Mouse (Mus musculus) heart, embryonic 13.5 days (tissue): ENCODE results near the gene Thoc6. TPM values are rescaled to one million over a fixed set of nuclear protein-coding genes. Genes with fewer than 3 reads are reported as not detected.

Experiments used
- ATAC-seq: fragments of 200-750 bp; cut with Nextera tagmentation; 2 replicates; pipeline ENCODE4 v1.8.0; 2017; ENCODE audit warnings: moderate TSS enrichment; ENCODE audit not compliant: insufficient number of reproducible peaks, low FRiP score, low TSS enrichment; ENCODE audit errors: extremely low read depth
- H3K27ac ChIP-seq: fragments of 300-500 bp; sonication (generic); replicated peaks from 2 replicates; pipeline ENCODE4 v1.5.1; 2015; ENCODE audit warnings: moderate library complexity, mild to moderate bottlenecking, inconsistent platforms
- H3K27me3 ChIP-seq: fragments of 300-500 bp; sonication (generic); replicated peaks from 2 replicates; pipeline ENCODE4 v1.6.1; 2015; ENCODE audit warnings: mild to moderate bottlenecking, inconsistent platforms
- H3K36me3 ChIP-seq: fragments of 300-500 bp; sonication (generic); 2 replicates; pipeline ENCODE4 v1.6.1; 2015; ENCODE audit warnings: mild to moderate bottlenecking, inconsistent platforms
- H3K4me1 ChIP-seq: fragments of 300-500 bp; sonication (generic); 2 replicates; pipeline ENCODE4 v1.6.1; 2015; ENCODE audit warnings: inconsistent platforms
- H3K4me2 ChIP-seq: fragments of 300-500 bp; sonication (generic); 2 replicates; pipeline ENCODE4 v1.6.1; 2015; ENCODE audit warnings: inconsistent platforms, mild to moderate bottlenecking, moderate library complexity
- H3K4me3 ChIP-seq: fragments of 300-500 bp; sonication (generic); 2 replicates; pipeline ENCODE4 v1.5.1; 2015; ENCODE audit warnings: moderate library complexity, mild to moderate bottlenecking, inconsistent platforms
- H3K9ac ChIP-seq: fragments of 300-500 bp; sonication (generic); 2 replicates; pipeline ENCODE4 v1.6.1; 2015; ENCODE audit warnings: inconsistent platforms, mild to moderate bottlenecking, moderate library complexity
- H3K9me3 ChIP-seq: fragments of 300-500 bp; sonication (generic); 2 replicates; pipeline ENCODE4 v1.6.1; 2016; ENCODE audit warnings: inconsistent platforms
- WGBS: fragments of 180-500 bp; shearing (Covaris S2); methylation state at CpG from one replicate; pipeline ENCODE4 v1.1.7; 2015; ENCODE audit warnings: mixed read lengths; 5-methylcytosine and 5-hydroxymethylcytosine counted together
- polyA plus RNA-seq: library from polyadenylated mRNA; unstranded; fragments of >200 nt; fragmentation: Nextera tagmentation; extraction: Ambion mirVana; gene quantifications from 2 replicates; pipeline ENCODE4 v1.2.1, GENCODE M21; 2015

Thoc6 gene
- polyA plus RNA-seq, 1 experiment from 2014 or later: 32.4 TPM

- Histone ChIP-seq H3K4me3 (peak overlapping the region; percentile 76), H3K27me3 (peaks cover 89% of the 10 kb centered on the region), H3K36me3 (no peaks in the 10 kb centered on the region), H3K9ac (peak overlapping the region; percentile 81), H3K9me3 (no peaks in the 10 kb centered on the region), H3K4me1 (peaks cover 10% of the 10 kb centered on the region), H3K27ac (no peak overlapping the region), H3K4me2 (peak overlapping the region; percentile 100)
- WGBS: under 1% methylated on average over 85 of the region's 101 CpGs
- ATAC-seq: no peak
These were observed 25.7 kb upstream of the Thoc6 start for GRCm38 (mm10) chr17:23699131-23700077.

- peaks cover 78% of the 10 kb centered on the region for H3K27me3 ChIP-seq
- 22% methylated on average over 3 of the region's 3 CpGs for WGBS
- no peak overlapping the region for H3K4me3 ChIP-seq
- H3K27ac ChIP-seq: no peak overlapping the region
- H3K9ac ChIP-seq: no peak overlapping the region
- no peak for ATAC-seq
- H3K9me3 ChIP-seq: no peaks in the 10 kb centered on the region
- peaks cover 10% of the 10 kb centered on the region for H3K4me1 ChIP-seq
- no peaks in the 10 kb centered on the region for H3K36me3 ChIP-seq
- H3K4me2 ChIP-seq: no peak overlapping the region
These were observed 22.1 kb upstream of the Thoc6 start for GRCm38 (mm10) chr17:23695801-23696200.

GRCm38 (mm10) chr17:23694491-23694890 is 20.8 kb upstream of the Thoc6 start:
- no peak overlapping the region for H3K27ac ChIP-seq

GRCm38 (mm10) chr17:23683856-23684672 is 10.4 kb upstream of the Thoc6 start, which contains the start of gene Cldn9:
TSS of gene Cldn9 (minus strand) at chr17:23684026.
- H3K27me3 ChIP-seq: peaks cover 68% of the 10 kb centered on the region
- ATAC-seq: no peak
- H3K4me2 ChIP-seq: no peak within 1 kb of the TSS

More at GRCm38 (mm10) chr17:23694491-23694890, 20.8 kb upstream of the Thoc6 start:
- Histone ChIP-seq H3K9me3 (no peaks in the 10 kb centered on the region), H3K4me1 (peaks cover 6% of the 10 kb centered on the region), H3K36me3 (no peaks in the 10 kb centered on the region), H3K4me3 (no peak overlapping the region), H3K9ac (no peak overlapping the region), H3K27me3 (peaks cover 65% of the 10 kb centered on the region), H3K4me2 (no peak overlapping the region)
- WGBS: 60% methylated on average over 1 of the region's 1 CpGs
- ATAC-seq: no peak

GRCm38 (mm10) chr17:23683226-23683625 is 9.5 kb upstream of the Thoc6 start:
- Histone ChIP-seq H3K4me3 (no peak overlapping the region), H3K27ac (no peak overlapping the region), H3K4me1 (peaks cover 7% of the 10 kb centered on the region), H3K4me2 (no peak overlapping the region), H3K36me3 (no peaks in the 10 kb centered on the region), H3K27me3 (peaks cover 76% of the 10 kb centered on the region), H3K9ac (no peak overlapping the region), H3K9me3 (no peaks in the 10 kb centered on the region)
- 17% methylated on average over 15 of the region's 15 CpGs for WGBS
- no peak for ATAC-seq

More at GRCm38 (mm10) chr17:23683856-23684672, 10.4 kb upstream of the Thoc6 start, which contains the start of gene Cldn9:
- H3K4me3 ChIP-seq: no peak within 1 kb of the TSS
- H3K4me1 ChIP-seq: peaks cover 7% of the 10 kb centered on the region
- no peak within 1 kb of the TSS for H3K27ac ChIP-seq
- no peak within 1 kb of the TSS for H3K9ac ChIP-seq
- 25% methylated on average over 15 of the region's 15 CpGs for WGBS
- H3K9me3 ChIP-seq: no peaks in the 10 kb centered on the region
- no peaks in the 10 kb centered on the region for H3K36me3 ChIP-seq

DNA sequence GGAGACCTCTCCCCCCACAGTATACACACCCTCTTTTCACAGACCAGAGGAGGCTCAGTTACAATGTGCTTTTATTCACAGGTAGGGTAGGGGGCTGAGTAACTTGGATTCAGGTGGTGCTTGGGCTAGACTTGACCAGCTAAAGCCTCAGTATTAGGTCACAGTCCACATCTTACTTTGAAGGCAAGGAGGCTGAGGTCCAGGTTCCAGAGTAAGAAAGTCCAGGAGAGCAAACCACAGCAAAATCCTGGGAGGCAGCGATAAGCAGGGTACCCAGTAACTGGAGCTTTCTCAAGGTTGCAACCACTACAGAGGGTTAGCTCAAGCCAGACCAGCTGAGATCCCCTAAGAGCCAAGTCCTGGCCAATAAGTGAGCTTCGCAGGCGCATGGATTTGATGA is 8.8 kb upstream of the Thoc6 start:
- H3K4me3 ChIP-seq: no peak overlapping the region
- H3K27ac ChIP-seq: no peak overlapping the region
- H3K36me3 ChIP-seq: no peaks in the 10 kb centered on the region
- H3K9ac ChIP-seq: no peak overlapping the region
- no peaks in the 10 kb centered on the region for H3K9me3 ChIP-seq
- peaks cover 83% of the 10 kb centered on the region for H3K27me3 ChIP-seq
- no peak for ATAC-seq
- no peak overlapping the region for H3K4me2 ChIP-seq
- 50% methylated on average over 3 of the region's 3 CpGs for WGBS
- peaks cover 10% of the 10 kb centered on the region for H3K4me1 ChIP-seq

- WGBS: 48% methylated on average over 4 of the region's 4 CpGs
- Histone ChIP-seq H3K27ac (no peak overlapping the region), H3K9ac (no peak overlapping the region), H3K4me1 (peaks cover 12% of the 10 kb centered on the region), H3K27me3 (peaks cover 84% of the 10 kb centered on the region), H3K4me3 (no peak overlapping the region), H3K9me3 (no peaks in the 10 kb centered on the region), H3K36me3 (no peaks in the 10 kb centered on the region), H3K4me2 (no peak overlapping the region)
- ATAC-seq: no peak
These were observed 8.4 kb upstream of the Thoc6 start for GRCm38 (mm10) chr17:23682092-23682491.

DNA sequence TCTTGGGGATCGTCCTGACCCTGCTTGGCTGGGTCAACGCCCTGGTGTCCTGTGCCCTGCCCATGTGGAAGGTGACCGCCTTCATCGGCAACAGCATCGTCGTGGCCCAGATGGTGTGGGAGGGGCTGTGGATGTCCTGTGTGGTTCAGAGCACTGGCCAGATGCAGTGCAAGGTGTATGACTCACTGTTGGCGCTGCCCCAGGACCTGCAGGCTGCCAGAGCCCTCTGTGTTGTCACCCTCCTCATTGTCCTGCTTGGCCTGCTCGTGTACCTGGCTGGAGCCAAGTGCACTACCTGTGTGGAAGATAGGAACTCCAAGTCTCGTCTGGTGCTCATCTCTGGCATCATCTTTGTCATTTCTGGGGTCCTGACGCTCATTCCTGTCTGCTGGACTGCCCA is 7.4 kb upstream of the Thoc6 start:
- no peak for ATAC-seq
- Histone ChIP-seq H3K9me3 (no peaks in the 10 kb centered on the region), H3K27me3 (peaks cover 84% of the 10 kb centered on the region), H3K4me3 (no peak overlapping the region), H3K9ac (no peak overlapping the region), H3K36me3 (no peaks in the 10 kb centered on the region), H3K4me2 (no peak overlapping the region), H3K27ac (no peak overlapping the region), H3K4me1 (peaks cover 16% of the 10 kb centered on the region)
- 59% methylated on average over 10 of the region's 10 CpGs for WGBS

DNA sequence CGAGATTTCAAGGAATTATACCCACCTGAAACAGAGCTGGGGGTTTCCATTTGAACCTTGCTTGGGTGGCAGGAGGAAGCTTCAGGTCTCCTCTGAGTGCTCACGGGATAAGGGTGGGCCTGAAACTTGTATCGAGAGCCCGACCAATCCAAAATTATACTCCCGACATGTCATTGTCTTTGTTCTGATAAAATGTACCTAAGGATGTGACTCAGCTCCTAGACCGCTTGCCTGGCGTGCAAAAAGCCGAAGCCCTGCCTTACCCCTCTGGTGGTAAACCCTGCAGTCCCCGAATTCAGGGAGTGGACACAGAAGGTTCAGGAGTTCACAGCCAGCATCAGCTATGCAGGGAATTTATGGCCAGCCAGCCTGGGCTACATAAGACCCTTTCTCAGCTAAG is 6.7 kb upstream of the Thoc6 start:
- ATAC-seq: no peak
- Histone ChIP-seq H3K9me3 (no peaks in the 10 kb centered on the region), H3K4me3 (peak overlapping the region; percentile 41), H3K4me2 (no peak overlapping the region), H3K36me3 (peaks cover 5% of the 10 kb centered on the region; the same call in 1 of the 2 replicates), H3K27me3 (peaks cover 79% of the 10 kb centered on the region), H3K4me1 (peaks cover 24% of the 10 kb centered on the region), H3K9ac (no peak overlapping the region), H3K27ac (no peak overlapping the region)
- whole genome bisulfite sequencing: 60% methylated on average over 9 of the region's 9 CpGs

DNA sequence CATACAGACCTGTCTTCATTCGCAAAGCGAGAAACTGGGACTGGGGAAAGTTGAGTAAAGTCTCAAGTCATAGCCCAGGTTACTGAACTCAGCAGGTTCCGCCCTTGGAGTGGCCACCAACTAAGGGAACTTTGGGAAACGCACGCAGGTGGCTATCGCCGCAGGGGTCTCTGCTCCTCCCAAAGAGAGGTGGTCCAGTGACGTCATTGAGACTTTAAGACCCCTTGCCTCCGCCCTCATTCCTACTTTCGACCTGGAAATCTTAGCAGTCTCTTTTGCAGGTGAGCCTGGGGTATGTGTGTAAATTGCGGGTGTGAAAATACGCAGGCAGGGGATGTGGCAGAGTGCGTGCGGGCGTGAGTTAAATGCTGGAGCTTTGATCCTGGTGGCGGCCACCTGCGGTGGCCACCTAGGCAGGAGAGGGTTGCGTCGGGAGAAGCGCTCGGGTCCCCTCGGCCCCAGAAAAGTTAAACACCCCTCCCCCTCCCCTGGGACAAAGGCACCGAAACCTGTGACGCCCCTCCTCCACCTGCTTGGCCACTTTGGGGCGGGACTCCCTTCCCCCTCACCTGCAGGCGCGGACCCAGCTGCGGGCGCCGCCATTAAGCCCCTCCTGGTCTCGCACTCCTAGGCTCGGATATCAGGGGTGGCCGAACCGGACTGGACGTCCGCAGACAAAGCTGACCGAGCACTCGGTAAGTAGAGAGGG is 5.6 kb upstream of the Thoc6 start, which contains the start of gene Cldn6:
Gene Cldn6, plus strand, starts transcription at position 123 of the 709 bp plus-strand sequence.
- no peaks in the 10 kb centered on the region for H3K9me3 ChIP-seq
- H3K4me3 ChIP-seq: peak within 1 kb of the TSS; percentile 41
- H3K4me2 ChIP-seq: peak within 1 kb of the TSS; percentile 61
- no peak within 1 kb of the TSS for H3K27ac ChIP-seq
- H3K27me3 ChIP-seq: peaks cover 68% of the 10 kb centered on the region
- peak within 1 kb of the TSS; percentile 58; the same call in 1 of the 2 replicates for H3K9ac ChIP-seq
- peaks cover 5% of the 10 kb centered on the region; the same call in 1 of the 2 replicates for H3K36me3 ChIP-seq
- WGBS: 2% methylated on average over 38 of the region's 38 CpGs
- peaks cover 34% of the 10 kb centered on the region for H3K4me1 ChIP-seq
- ATAC-seq: no peak
